Mouse (Mus musculus) midbrain, embryonic 16.5 days (tissue): ENCODE data around the gene Cnot2. TPM values are rescaled to one million over a fixed set of nuclear protein-coding genes. Genes with fewer than 3 reads are reported as not detected.
"Not testable (repeated sequence)": the region's sequence is repeated elsewhere in the genome, so short reads cannot be mapped to it uniquely, and the experiment has no call there.

ENCODE experiments used
- ATAC-seq: fragments of 200-750 bp; cut with Nextera tagmentation; 2 replicates; pipeline ENCODE4 v1.8.0; 2017; ENCODE audit warnings: moderate TSS enrichment
- H3K27ac ChIP-seq: fragments of 300-500 bp; sonication (generic); 2 replicates; pipeline ENCODE4 v1.5.1; 2014; ENCODE audit warnings: mild to moderate bottlenecking, low read length, mixed read lengths
- H3K27me3 ChIP-seq: fragments of 300-500 bp; sonication (generic); 2 replicates; pipeline ENCODE4 v1.6.1; 2014; ENCODE audit warnings: low read depth, low read length, mixed read lengths; ENCODE audit not compliant: control insufficient read depth, insufficient read depth
- H3K36me3 ChIP-seq: fragments of 300-500 bp; sonication (generic); 2 replicates; pipeline ENCODE4 v1.6.1; 2014; ENCODE audit warnings: mild to moderate bottlenecking, low read length, moderate library complexity, mixed read lengths; ENCODE audit not compliant: control insufficient read depth, insufficient read depth
- H3K4me1 ChIP-seq: fragments of 300-500 bp; sonication (generic); 2 replicates; pipeline ENCODE4 v1.6.1; 2014; ENCODE audit warnings: mild to moderate bottlenecking, low read length, mixed read lengths; ENCODE audit not compliant: control insufficient read depth, insufficient read depth
- H3K4me2 ChIP-seq: fragments of 300-500 bp; sonication (generic); 2 replicates; pipeline ENCODE4 v1.6.1; 2014; ENCODE audit warnings: mild to moderate bottlenecking, low read length, mixed read lengths
- H3K4me3 ChIP-seq: fragments of 300-500 bp; sonication (generic); 2 replicates; pipeline ENCODE4 v1.5.1; 2014; ENCODE audit warnings: low read depth, mild to moderate bottlenecking, low read length, moderate library complexity, mixed read lengths
- H3K9ac ChIP-seq: fragments of 300-500 bp; sonication (generic); 2 replicates; pipeline ENCODE4 v1.6.1; 2014; ENCODE audit warnings: low read depth, low read length, mixed read lengths
- H3K9me3 ChIP-seq: fragments of 300-500 bp; sonication (generic); replicated peaks from 2 replicates; pipeline ENCODE4 v1.6.1; 2014; ENCODE audit warnings: mild to moderate bottlenecking, low read length, mixed read lengths; ENCODE audit not compliant: control insufficient read depth, poor library complexity, severe bottlenecking
- WGBS: fragments of 180-500 bp; shearing (Covaris S2); extraction: QIAGEN DNeasy Blood & Tissue Kit; methylation state at CpG from one replicate; pipeline ENCODE4 v1.1.7; 2014; 5-methylcytosine and 5-hydroxymethylcytosine counted together
- polyA plus RNA-seq: library from polyadenylated mRNA; unstranded; fragments of >200 nt; fragmentation: Nextera tagmentation; extraction: Ambion mirVana; gene quantifications from 2 replicates; pipeline ENCODE4 v1.2.1, GENCODE M21; 2015

The Cnot2 gene
- polyA plus RNA-seq, 1 experiment from 2014 or later, result 94.2 TPM

DNA sequence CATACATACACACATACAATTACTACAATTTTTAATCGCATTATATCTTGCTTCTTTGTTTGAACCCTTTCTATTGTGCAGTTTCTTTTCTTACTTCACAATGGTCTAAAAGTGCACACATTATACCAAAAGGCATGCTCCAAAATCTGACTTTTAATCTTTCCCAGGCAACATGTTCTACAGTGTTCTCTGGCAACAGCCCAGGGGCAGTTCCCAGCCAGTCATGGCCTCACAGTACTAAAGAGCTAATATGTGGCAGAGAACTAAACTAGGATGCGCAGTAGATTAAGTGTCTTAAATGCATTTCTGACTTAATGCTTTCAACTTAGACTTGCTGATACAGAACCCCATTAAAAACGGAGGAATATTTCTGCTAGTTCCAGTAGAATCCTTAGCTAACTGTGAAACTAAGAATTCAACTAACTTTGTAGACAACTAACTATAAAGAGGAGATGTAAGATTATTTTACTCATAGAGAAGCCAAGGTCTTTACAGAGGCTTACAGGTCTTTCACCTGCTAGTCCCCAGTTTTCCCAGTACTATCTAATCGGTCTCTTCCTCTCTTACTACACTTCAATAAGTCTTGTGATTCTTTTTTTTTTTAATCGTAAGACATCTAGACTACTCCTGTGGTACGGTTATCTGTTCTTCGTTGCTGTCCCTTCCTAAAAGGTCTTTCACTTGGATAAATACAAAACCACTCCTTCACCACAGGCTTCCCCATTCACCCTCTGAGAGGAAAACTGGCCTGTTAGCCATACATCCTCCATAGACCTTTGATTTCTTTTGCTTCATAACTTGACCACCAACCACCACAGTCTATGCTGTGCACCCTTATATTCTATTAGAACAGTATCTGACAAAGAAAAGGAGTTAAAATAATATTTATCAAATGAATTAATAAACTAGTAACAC lies 13.6 kb downstream of the Cnot2 start:
- no peak for ATAC-seq
- H3K4me3 ChIP-seq, result no peak overlapping the region

DNA sequence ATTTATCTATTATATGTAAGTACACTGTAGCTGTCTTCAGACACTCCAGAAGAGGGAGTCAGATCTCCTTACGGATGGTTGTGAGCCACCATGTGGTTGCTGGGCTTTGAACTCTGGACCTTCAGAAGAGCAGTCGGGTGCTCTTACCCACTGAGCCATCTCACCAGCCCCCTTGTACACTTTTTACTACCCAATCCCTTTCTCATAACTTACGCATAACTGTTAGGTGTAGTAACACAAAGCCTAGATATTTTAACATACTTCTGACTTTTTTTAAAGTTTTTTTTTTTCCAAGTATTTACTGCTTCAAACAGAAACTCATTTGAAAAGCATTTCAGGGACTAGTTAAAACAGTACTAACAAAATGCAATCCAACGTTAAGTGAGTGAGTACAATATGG lies 14.8 kb downstream of the Cnot2 start:
- not testable (repeated sequence) for H3K27me3 ChIP-seq, H3K4me1 ChIP-seq, H3K36me3 ChIP-seq, H3K9ac ChIP-seq, H3K4me2 ChIP-seq, H3K4me3 ChIP-seq, H3K9me3 ChIP-seq, ATAC-seq, H3K27ac ChIP-seq
- 87% methylated on average over 4 of the region's 4 CpGs for WGBS

More for the DNA sequence above, 13.6 kb downstream of the Cnot2 start:
- H3K9ac ChIP-seq, result no peak overlapping the region
- H3K4me2 ChIP-seq, result no peak overlapping the region
- H3K9me3 ChIP-seq, result no peaks in the 10 kb centered on the region
- no peak overlapping the region for H3K27ac ChIP-seq
- no peaks in the 10 kb centered on the region for H3K27me3 ChIP-seq
- 0 out of 2 replicates have a peak, but pooled peaks cover 7% of the 10 kb centered on the region for H3K4me1 ChIP-seq
- H3K36me3 ChIP-seq, result no peaks in the 10 kb centered on the region
- 88% methylated on average over 7 of the region's 7 CpGs for WGBS

GRCm38 (mm10) chr10:116564828-116565602 lies 16.3 kb downstream of the Cnot2 start:
- Histone ChIP-seq H3K4me1 (0 out of 2 replicates have a peak, but pooled peaks cover 7% of the 10 kb centered on the region), H3K9ac (no peak overlapping the region), H3K27ac (no peak overlapping the region), H3K4me3 (no peak overlapping the region), H3K27me3 (no peaks in the 10 kb centered on the region), H3K4me2 (no peak overlapping the region), H3K9me3 (no peaks in the 10 kb centered on the region), H3K36me3 (no peaks in the 10 kb centered on the region)
- WGBS, result 94% methylated on average over 14 of the region's 14 CpGs
- no peak for ATAC-seq

DNA sequence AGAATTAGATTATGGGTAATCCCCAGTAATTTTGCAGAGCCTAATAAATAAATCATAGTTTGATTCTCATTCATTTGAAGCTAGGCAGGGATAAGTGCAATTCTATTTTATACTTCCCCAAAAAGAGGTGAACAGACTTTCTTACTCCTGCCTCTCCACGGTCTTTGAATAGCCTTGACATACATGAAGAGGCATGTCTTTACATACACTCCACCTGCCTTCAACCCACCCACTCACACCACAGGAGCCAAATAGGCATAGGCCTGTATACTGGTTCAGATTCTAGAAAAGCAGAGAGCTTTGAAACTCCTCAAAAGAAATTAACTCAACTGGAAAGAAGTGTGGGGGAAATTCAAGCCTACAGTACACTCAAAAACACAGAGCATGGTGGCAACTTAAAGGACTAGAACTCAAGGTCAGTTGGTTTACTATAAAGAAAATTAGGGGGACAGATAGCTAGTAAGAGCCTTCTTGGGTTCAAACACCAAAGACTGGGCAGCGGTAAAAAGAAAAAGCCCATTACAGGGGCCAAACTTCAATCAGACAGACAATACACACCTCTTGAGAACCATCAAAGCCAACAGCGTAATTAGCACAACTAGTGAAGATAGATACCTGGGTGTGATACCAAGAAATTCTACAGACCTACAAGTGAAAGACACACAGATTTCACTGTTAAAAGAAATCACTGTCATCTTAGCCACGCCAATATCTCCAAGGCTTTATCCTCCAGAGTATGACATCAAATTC lies 18.4 kb downstream of the Cnot2 start:
- no peak for ATAC-seq

DNA sequence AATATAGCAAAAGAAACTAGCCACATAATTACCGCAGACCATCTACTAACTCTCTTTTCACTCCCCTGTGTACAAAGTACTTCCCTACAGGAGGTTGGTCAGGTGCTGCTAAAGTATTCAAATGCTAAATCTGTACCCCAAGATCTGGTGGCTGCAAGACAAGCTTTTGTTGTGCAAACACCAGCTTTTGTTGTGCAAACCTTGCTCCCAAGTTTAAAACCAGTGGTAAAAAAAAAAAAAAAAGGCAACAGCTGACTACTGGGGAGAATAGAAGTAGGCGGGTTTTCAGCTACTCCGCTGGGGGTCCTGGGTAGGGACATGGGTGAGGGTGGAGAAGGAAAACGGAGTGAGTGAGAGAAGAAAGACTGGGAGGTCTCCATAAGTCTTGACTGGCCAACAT lies 19.1 kb downstream of the Cnot2 start:
- no peak overlapping the region for H3K4me2 ChIP-seq
- ATAC-seq, result no peak
- 18% methylated on average over 4 of the region's 4 CpGs for WGBS

More for the DNA sequence above, 18.4 kb downstream of the Cnot2 start:
- H3K4me3 ChIP-seq, result no peak overlapping the region
- 62% methylated on average over 4 of the region's 4 CpGs for WGBS
- H3K9me3 ChIP-seq, result no peaks in the 10 kb centered on the region
- no peak overlapping the region for H3K4me2 ChIP-seq
- H3K4me1 ChIP-seq, result 0 out of 2 replicates have a peak, but pooled peaks cover 3% of the 10 kb centered on the region
- H3K36me3 ChIP-seq, result no peaks in the 10 kb centered on the region
- H3K27ac ChIP-seq, result no peak overlapping the region
- no peak overlapping the region for H3K9ac ChIP-seq
- no peaks in the 10 kb centered on the region for H3K27me3 ChIP-seq

GRCm38 (mm10) chr10:116559171-116559570 lies 22.1 kb downstream of the Cnot2 start:
- Histone ChIP-seq H3K4me3 (no peak overlapping the region), H3K9me3 (no peaks in the 10 kb centered on the region), H3K27me3 (no peaks in the 10 kb centered on the region), H3K4me2 (no peak overlapping the region), H3K9ac (no peak overlapping the region), H3K4me1 (no peaks in the 10 kb centered on the region), H3K36me3 (no peaks in the 10 kb centered on the region), H3K27ac (no peak overlapping the region)
- no peak for ATAC-seq
- WGBS, result 78% methylated on average over 1 of the region's 1 CpGs

More for the DNA sequence above, 19.1 kb downstream of the Cnot2 start:
- H3K36me3 ChIP-seq, result no peaks in the 10 kb centered on the region
- H3K4me1 ChIP-seq, result no peaks in the 10 kb centered on the region
- no peak overlapping the region for H3K4me3 ChIP-seq
- H3K27ac ChIP-seq, result no peak overlapping the region
- no peaks in the 10 kb centered on the region for H3K27me3 ChIP-seq
- H3K9ac ChIP-seq, result no peak overlapping the region
- H3K9me3 ChIP-seq, result no peaks in the 10 kb centered on the region

GRCm38 (mm10) chr10:116557166-116557565 lies 24.1 kb downstream of the Cnot2 start:
- Histone ChIP-seq H3K9ac (no peak overlapping the region), H3K9me3 (no peaks in the 10 kb centered on the region), H3K27ac (no peak overlapping the region), H3K4me3 (no peak overlapping the region), H3K36me3 (no peaks in the 10 kb centered on the region), H3K4me1 (0 out of 2 replicates have a peak, but pooled peaks cover 3% of the 10 kb centered on the region), H3K27me3 (no peaks in the 10 kb centered on the region), H3K4me2 (no peak overlapping the region)
- WGBS, result 97% methylated on average over 1 of the region's 1 CpGs
- ATAC-seq, result no peak

DNA sequence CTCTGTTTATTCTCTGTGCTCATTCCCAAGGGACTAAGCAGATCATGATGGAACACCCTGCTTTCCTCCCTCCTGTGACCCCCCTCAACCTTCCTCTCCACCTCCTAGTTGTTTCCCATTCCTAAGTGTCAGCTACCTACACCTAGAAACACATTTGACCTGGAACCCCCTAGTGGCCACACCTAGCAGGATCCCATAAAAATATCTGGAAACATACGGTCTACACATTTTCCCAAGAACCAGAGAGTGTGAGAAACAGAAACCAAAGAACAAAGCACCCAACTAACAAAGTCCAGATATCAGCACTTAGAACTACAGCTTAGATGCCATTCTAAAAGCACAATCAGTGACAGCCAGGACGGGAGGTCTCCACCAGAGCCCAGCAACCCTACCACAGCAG lies 26.9 kb downstream of the Cnot2 start:
- 80% methylated on average over 2 of the region's 2 CpGs for WGBS
- H3K36me3 ChIP-seq, result no peaks in the 10 kb centered on the region

More for the DNA sequence above, 26.9 kb downstream of the Cnot2 start:
- no peak overlapping the region for H3K9ac ChIP-seq
- no peak overlapping the region for H3K4me3 ChIP-seq
- no peaks in the 10 kb centered on the region for H3K9me3 ChIP-seq
- no peaks in the 10 kb centered on the region for H3K27me3 ChIP-seq
- 0 out of 2 replicates have a peak, but pooled peaks cover 3% of the 10 kb centered on the region for H3K4me1 ChIP-seq
- ATAC-seq, result no peak
- H3K27ac ChIP-seq, result no peak overlapping the region
- no peak overlapping the region for H3K4me2 ChIP-seq
